Mouse (Mus musculus): ENCODE measurements around the gene Glrp1.

GRCm38 (mm10) chr1:88465722-88466121 is 44.1 kb downstream of the Glrp1 start:
- TF ChIP-seq EP300 (IDR thresholded peaks at IDR 0.05; ENCODE audit: low read depth) (no peak), CTCF (IDR thresholded peaks at IDR 0.05; ENCODE audit: low read depth) (peak; percentile 76)

Data from liver, embryonic 14.5 days (tissue).